Mouse (Mus musculus): ENCODE measurements at regions not wholly inside any gene's neighbourhood (a gene's known extent, or its start where the extent isn't known, plus 50 kb on each side); places are given as distances from the start of the nearest gene placed in this dataset.
"Not testable (repeated sequence)": the region's sequence is repeated elsewhere in the genome, so short reads cannot be mapped to it uniquely, and the experiment has no call there.

GRCm38 (mm10) chr16:73556940-73557339 is 854.7 kb downstream of the Robo2 start:
- H3K4me1 ChIP-seq (ENCODE audit: control insufficient read depth, insufficient read depth, low read length), result no peaks in the 10 kb centered on the region
- H3K4me2 ChIP-seq (replicated peaks; ENCODE audit: low read depth, low read length), result no peak overlapping the region
- no peak overlapping the region for H3K4me3 ChIP-seq (ENCODE audit: low read depth, low read length)
- no peak for ATAC-seq (ENCODE audit: insufficient number of reproducible peaks, insufficient read depth, low FRiP score, low read depth)
- no peak overlapping the region for H3K9ac ChIP-seq (replicated peaks; ENCODE audit: low read depth, low read length)
- 78% methylated on average over 4 of the region's 4 CpGs for WGBS
- H3K27ac ChIP-seq (ENCODE audit: low read length), result no peak overlapping the region
- no peaks in the 10 kb centered on the region for H3K27me3 ChIP-seq (ENCODE audit: control insufficient read depth, insufficient read depth, low read length)
- H3K9me3 ChIP-seq (ENCODE audit: control insufficient read depth, low read depth, low read length), result no peaks in the 10 kb centered on the region
- H3K36me3 ChIP-seq (ENCODE audit: control insufficient read depth, insufficient read depth, low read length), result no peaks in the 10 kb centered on the region

DNA sequence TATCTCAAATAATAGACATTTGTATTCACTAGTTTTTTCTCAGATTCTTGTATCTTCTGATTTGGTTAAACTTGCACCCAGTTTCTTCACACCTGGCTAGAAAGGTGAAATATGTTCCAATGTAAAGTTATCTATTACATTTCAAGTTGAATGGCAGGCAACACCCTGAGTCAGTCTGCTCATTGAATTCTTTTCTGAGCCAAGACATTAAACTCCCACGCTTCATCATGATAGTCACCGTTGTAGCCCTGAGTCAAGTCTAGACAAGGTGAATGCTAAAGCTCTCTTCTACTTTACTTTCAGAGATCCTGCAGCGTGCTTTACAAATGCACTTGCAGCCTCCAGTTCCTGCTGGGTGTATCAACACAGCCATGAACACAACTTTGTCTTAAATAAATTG is 868.0 kb downstream of the Robo2 start:
- H3K4me2 ChIP-seq (replicated peaks; ENCODE audit: low read depth, low read length), result no peak overlapping the region
- no peak overlapping the region for H3K27ac ChIP-seq (ENCODE audit: low read length)
- no peak overlapping the region for H3K9ac ChIP-seq (replicated peaks; ENCODE audit: low read depth, low read length)
- WGBS, result 68% methylated on average over 3 of the region's 3 CpGs
- no peak for ATAC-seq (ENCODE audit: insufficient number of reproducible peaks, insufficient read depth, low FRiP score, low read depth)
- H3K36me3 ChIP-seq (ENCODE audit: control insufficient read depth, insufficient read depth, low read length), result no peaks in the 10 kb centered on the region
- H3K4me3 ChIP-seq (ENCODE audit: low read depth, low read length), result no peak overlapping the region
- no peaks in the 10 kb centered on the region for H3K9me3 ChIP-seq (ENCODE audit: control insufficient read depth, low read depth, low read length)
- H3K27me3 ChIP-seq (ENCODE audit: control insufficient read depth, insufficient read depth, low read length), result no peaks in the 10 kb centered on the region
- H3K4me1 ChIP-seq (ENCODE audit: control insufficient read depth, insufficient read depth, low read length), result no peaks in the 10 kb centered on the region

DNA sequence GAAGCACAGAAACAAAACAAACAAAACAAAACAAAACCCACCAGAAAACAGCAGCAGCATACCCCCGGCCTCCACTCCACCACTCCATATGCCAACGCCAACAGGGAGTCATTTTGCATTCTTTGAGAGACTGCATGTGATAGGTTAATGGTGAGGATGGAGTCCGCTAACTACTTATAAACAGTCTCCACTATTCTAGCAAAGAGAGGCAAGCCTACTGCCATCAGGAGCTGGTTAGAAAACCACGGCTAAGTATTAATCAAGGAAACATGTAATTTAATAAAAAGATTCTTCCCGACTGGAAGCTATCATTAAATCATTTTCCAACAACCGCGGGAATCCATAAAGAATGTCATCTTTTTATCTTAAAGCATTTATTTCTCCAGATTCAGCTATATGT is 873.6 kb downstream of the Robo2 start:
- Histone ChIP-seq H3K36me3 (ENCODE audit: control insufficient read depth, insufficient read depth, low read length) (no peaks in the 10 kb centered on the region), H3K27me3 (ENCODE audit: control insufficient read depth, insufficient read depth, low read length) (no peaks in the 10 kb centered on the region), H3K27ac (ENCODE audit: low read length) (no peak overlapping the region), H3K9ac (replicated peaks; ENCODE audit: low read depth, low read length) (no peak overlapping the region), H3K4me3 (ENCODE audit: low read depth, low read length) (no peak overlapping the region), H3K4me1 (ENCODE audit: control insufficient read depth, insufficient read depth, low read length) (no peaks in the 10 kb centered on the region), H3K4me2 (replicated peaks; ENCODE audit: low read depth, low read length) (no peak overlapping the region), H3K9me3 (ENCODE audit: control insufficient read depth, low read depth, low read length) (no peaks in the 10 kb centered on the region)
- 88% methylated on average over 7 of the region's 7 CpGs for WGBS
- ATAC-seq (ENCODE audit: insufficient number of reproducible peaks, insufficient read depth, low FRiP score, low read depth), result no peak

DNA sequence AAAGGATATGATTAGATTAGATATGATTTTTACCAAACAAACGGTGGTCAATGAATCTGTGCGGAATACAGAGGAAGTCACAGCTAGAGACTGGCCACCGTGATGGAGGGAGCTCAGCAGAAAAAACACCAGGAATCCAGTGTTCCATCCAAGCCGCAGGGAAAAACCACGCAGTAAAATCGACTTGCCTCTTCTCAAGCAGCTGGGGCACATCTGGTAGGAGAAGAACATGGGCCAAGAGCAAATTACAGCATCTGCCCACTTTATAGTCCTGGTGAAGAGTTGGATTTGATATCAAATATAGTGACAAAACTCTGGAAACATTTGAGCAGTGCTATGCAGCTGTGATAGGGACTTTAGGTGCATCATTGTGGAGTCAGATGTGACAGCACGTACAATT is 874.1 kb downstream of the Robo2 start:
- H3K4me1 ChIP-seq (ENCODE audit: control insufficient read depth, insufficient read depth, low read length), result no peaks in the 10 kb centered on the region
- ATAC-seq (ENCODE audit: insufficient number of reproducible peaks, insufficient read depth, low FRiP score, low read depth), result no peak
- H3K27ac ChIP-seq (ENCODE audit: low read length), result no peak overlapping the region
- no peak overlapping the region for H3K9ac ChIP-seq (replicated peaks; ENCODE audit: low read depth, low read length)
- H3K4me2 ChIP-seq (replicated peaks; ENCODE audit: low read depth, low read length), result no peak overlapping the region
- no peaks in the 10 kb centered on the region for H3K36me3 ChIP-seq (ENCODE audit: control insufficient read depth, insufficient read depth, low read length)
- H3K4me3 ChIP-seq (ENCODE audit: low read depth, low read length), result no peak overlapping the region
- H3K27me3 ChIP-seq (ENCODE audit: control insufficient read depth, insufficient read depth, low read length), result no peaks in the 10 kb centered on the region
- H3K9me3 ChIP-seq (ENCODE audit: control insufficient read depth, low read depth, low read length), result no peaks in the 10 kb centered on the region
- 91% methylated on average over 7 of the region's 7 CpGs for WGBS

DNA sequence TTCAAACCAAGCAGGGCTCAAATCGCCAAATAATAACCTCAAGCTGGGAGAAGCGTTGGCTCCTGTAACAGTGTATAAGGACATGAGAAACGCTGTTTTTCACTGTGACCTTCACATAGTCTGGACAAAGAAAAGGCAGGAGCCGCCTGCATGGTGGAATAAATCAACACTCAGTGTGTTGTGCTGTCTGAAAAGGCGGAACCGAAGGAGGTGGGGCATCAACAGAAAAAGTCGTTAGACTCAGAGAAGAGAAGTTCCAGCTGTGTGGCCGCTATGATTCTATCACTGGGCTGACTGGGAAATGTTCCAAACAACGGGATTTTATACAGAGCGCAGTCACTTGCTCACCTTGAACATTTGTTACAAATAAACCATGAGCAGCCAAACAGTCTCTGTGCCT is 881.4 kb downstream of the Robo2 start:
- Histone ChIP-seq H3K27ac (ENCODE audit: low read length) (no peak overlapping the region), H3K4me2 (replicated peaks; ENCODE audit: low read depth, low read length) (peak overlapping the region; percentile 17), H3K36me3 (ENCODE audit: control insufficient read depth, insufficient read depth, low read length) (no peaks in the 10 kb centered on the region), H3K9me3 (ENCODE audit: control insufficient read depth, low read depth, low read length) (no peaks in the 10 kb centered on the region), H3K27me3 (ENCODE audit: control insufficient read depth, insufficient read depth, low read length) (no peaks in the 10 kb centered on the region), H3K9ac (replicated peaks; ENCODE audit: low read depth, low read length) (no peak overlapping the region), H3K4me1 (ENCODE audit: control insufficient read depth, insufficient read depth, low read length) (no peaks in the 10 kb centered on the region), H3K4me3 (ENCODE audit: low read depth, low read length) (no peak overlapping the region; the same call in 1 of the 2 replicates)
- ATAC-seq (ENCODE audit: insufficient number of reproducible peaks, insufficient read depth, low FRiP score, low read depth), result no peak
- WGBS, result 26% methylated on average over 10 of the region's 10 CpGs

DNA sequence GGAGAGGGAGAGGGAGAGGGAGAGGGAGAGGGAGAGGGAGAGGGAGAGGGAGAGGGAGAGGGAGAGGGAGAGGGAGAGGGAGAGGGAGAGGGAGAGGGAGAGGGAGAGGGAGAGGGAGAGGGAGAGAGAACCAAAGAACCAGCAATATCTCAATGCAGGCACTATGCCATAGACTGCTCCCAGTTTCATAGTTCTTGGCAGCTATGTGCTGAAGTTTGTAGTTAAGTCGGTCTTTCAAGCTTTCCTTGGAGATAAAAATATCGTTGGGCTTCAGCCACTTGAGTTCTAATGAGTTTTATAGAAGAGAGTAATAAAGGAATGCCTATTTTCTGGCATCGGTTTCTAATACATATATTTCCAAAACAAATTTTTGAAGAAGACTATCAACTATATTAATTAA is 888.7 kb downstream of the Robo2 start:
- not testable (repeated sequence) for H3K4me2 ChIP-seq (replicated peaks; ENCODE audit: low read depth, low read length); H3K27me3 ChIP-seq (ENCODE audit: control insufficient read depth, insufficient read depth, low read length); H3K36me3 ChIP-seq (ENCODE audit: control insufficient read depth, insufficient read depth, low read length); H3K27ac ChIP-seq (ENCODE audit: low read length); H3K4me3 ChIP-seq (ENCODE audit: low read depth, low read length); H3K9me3 ChIP-seq (ENCODE audit: control insufficient read depth, low read depth, low read length); ATAC-seq (ENCODE audit: insufficient number of reproducible peaks, insufficient read depth, low FRiP score, low read depth); H3K9ac ChIP-seq (replicated peaks; ENCODE audit: low read depth, low read length); H3K4me1 ChIP-seq (ENCODE audit: control insufficient read depth, insufficient read depth, low read length)
- 73% methylated on average over 3 of the region's 3 CpGs for WGBS

GRCm38 (mm10) chr16:73504759-73505158 is 906.9 kb downstream of the Robo2 start:
- no peaks in the 10 kb centered on the region for H3K9me3 ChIP-seq (ENCODE audit: control insufficient read depth, low read depth, low read length)
- no peak overlapping the region for H3K4me2 ChIP-seq (replicated peaks; ENCODE audit: low read depth, low read length)
- H3K4me1 ChIP-seq (ENCODE audit: control insufficient read depth, insufficient read depth, low read length), result no peaks in the 10 kb centered on the region
- no peak overlapping the region for H3K9ac ChIP-seq (replicated peaks; ENCODE audit: low read depth, low read length)
- H3K4me3 ChIP-seq (ENCODE audit: low read depth, low read length), result no peak overlapping the region
- H3K27me3 ChIP-seq (ENCODE audit: control insufficient read depth, insufficient read depth, low read length), result no peaks in the 10 kb centered on the region
- no peak overlapping the region for H3K27ac ChIP-seq (ENCODE audit: low read length)
- no peak for ATAC-seq (ENCODE audit: insufficient number of reproducible peaks, insufficient read depth, low FRiP score, low read depth)
- no peaks in the 10 kb centered on the region for H3K36me3 ChIP-seq (ENCODE audit: control insufficient read depth, insufficient read depth, low read length)

GRCm38 (mm10) chr16:73498636-73499208 is 912.9 kb downstream of the Robo2 start:
- H3K27me3 ChIP-seq (ENCODE audit: control insufficient read depth, insufficient read depth, low read length), result no peaks in the 10 kb centered on the region
- H3K9ac ChIP-seq (replicated peaks; ENCODE audit: low read depth, low read length), result no peak overlapping the region
- no peak overlapping the region for H3K4me3 ChIP-seq (ENCODE audit: low read depth, low read length)
- H3K9me3 ChIP-seq (ENCODE audit: control insufficient read depth, low read depth, low read length), result no peaks in the 10 kb centered on the region
- no peak for ATAC-seq (ENCODE audit: insufficient number of reproducible peaks, insufficient read depth, low FRiP score, low read depth)
- no peaks in the 10 kb centered on the region for H3K36me3 ChIP-seq (ENCODE audit: control insufficient read depth, insufficient read depth, low read length)
- H3K4me2 ChIP-seq (replicated peaks; ENCODE audit: low read depth, low read length), result no peak overlapping the region
- no peak overlapping the region for H3K27ac ChIP-seq (ENCODE audit: low read length)
- WGBS, result 80% methylated on average over 1 of the region's 1 CpGs
- no peaks in the 10 kb centered on the region for H3K4me1 ChIP-seq (ENCODE audit: control insufficient read depth, insufficient read depth, low read length)

- no peak for ATAC-seq (ENCODE audit: insufficient number of reproducible peaks, insufficient read depth, low FRiP score, low read depth)
- Histone ChIP-seq H3K4me3 (ENCODE audit: low read depth, low read length) (no peak overlapping the region), H3K4me2 (replicated peaks; ENCODE audit: low read depth, low read length) (no peak overlapping the region), H3K9ac (replicated peaks; ENCODE audit: low read depth, low read length) (no peak overlapping the region), H3K4me1 (ENCODE audit: control insufficient read depth, insufficient read depth, low read length) (no peaks in the 10 kb centered on the region), H3K27ac (ENCODE audit: low read length) (no peak overlapping the region), H3K36me3 (ENCODE audit: control insufficient read depth, insufficient read depth, low read length) (no peaks in the 10 kb centered on the region), H3K27me3 (ENCODE audit: control insufficient read depth, insufficient read depth, low read length) (no peaks in the 10 kb centered on the region), H3K9me3 (ENCODE audit: control insufficient read depth, low read depth, low read length) (no peaks in the 10 kb centered on the region)
- 81% methylated on average over 2 of the region's 2 CpGs for WGBS
Observed at GRCm38 (mm10) chr16:73483214-73483856, 928.3 kb downstream of the Robo2 start.
